Mouse (Mus musculus) heart, postnatal 4 days (tissue): Measurements from ENCODE around the gene Sdhc. TPM values are rescaled to one million over a fixed set of nuclear protein-coding genes. Genes with fewer than 3 reads are reported as not detected.
"Not testable (repeated sequence)": the region's sequence is repeated elsewhere in the genome, so short reads cannot be mapped to it uniquely, and the experiment has no call there.

Experiments used
- DNase-seq: peaks from one replicate; pipeline ENCODE4 v3.0.0; 2021
- total RNA-seq, 2 experiments: library from RNA; stranded (reverse); gene quantifications; 2 replicates each; pipeline ENCODE4 v1.2.3; 2021

The Sdhc gene
- total RNA-seq, 2 experiments from 2014 or later, result 847 to 901 TPM

GRCm38 (mm10) chr1:171165629-171166345 is 15.4 kb upstream of the Sdhc start:
- DNase-seq, result no peak

GRCm38 (mm10) chr1:171164258-171164657 is 13.9 kb upstream of the Sdhc start:
- DNase-seq, result peak; percentile 35

- no peak for DNase-seq
Measured at GRCm38 (mm10) chr1:171162526-171162925, 12.1 kb upstream of the Sdhc start.

GRCm38 (mm10) chr1:171159485-171159975 is 9.1 kb upstream of the Sdhc start:
- DNase-seq, result no peak

- DNase-seq, result no peak
Measured at GRCm38 (mm10) chr1:171157965-171158364, 7.6 kb upstream of the Sdhc start.

GRCm38 (mm10) chr1:171156644-171157043 is 6.2 kb upstream of the Sdhc start:
- no peak for DNase-seq

GRCm38 (mm10) chr1:171151966-171152365 is 1.6 kb upstream of the Sdhc start:
- no peak for DNase-seq

GRCm38 (mm10) chr1:171150838-171151391 is 512 bp upstream of the Sdhc start:
- DNase-seq, result peak; percentile 29

GRCm38 (mm10) chr1:171142981-171143380 is 7.4 kb downstream of the Sdhc start:
- DNase-seq, result not testable (repeated sequence)

- not testable (repeated sequence) for DNase-seq
Measured at GRCm38 (mm10) chr1:171137486-171138155, 12.8 kb downstream of the Sdhc start.

GRCm38 (mm10) chr1:171135600-171135999 is 14.8 kb downstream of the Sdhc start:
- no peak for DNase-seq

- DNase-seq, result no peak
Measured at GRCm38 (mm10) chr1:171130971-171131370, 19.4 kb downstream of the Sdhc start.

- DNase-seq, result no peak
Measured at GRCm38 (mm10) chr1:171129251-171129650, 21.2 kb downstream of the Sdhc start.

- no peak for DNase-seq
Measured at GRCm38 (mm10) chr1:171124398-171124797, 26.0 kb downstream of the Sdhc start.

GRCm38 (mm10) chr1:171122932-171123331 is 27.5 kb downstream of the Sdhc start:
- DNase-seq, result peak; percentile 24

- DNase-seq, result no peak
Measured at GRCm38 (mm10) chr1:171121839-171122238, 28.6 kb downstream of the Sdhc start.

GRCm38 (mm10) chr1:171120893-171121292 is 29.5 kb downstream of the Sdhc start:
- DNase-seq, result no peak

GRCm38 (mm10) chr1:171119405-171119804 is 31.0 kb downstream of the Sdhc start:
- DNase-seq, result no peak

- DNase-seq, result no peak
Measured at GRCm38 (mm10) chr1:171118996-171119395, 31.4 kb downstream of the Sdhc start.

GRCm38 (mm10) chr1:171118269-171118684 is 32.1 kb downstream of the Sdhc start:
- peak; percentile 70 for DNase-seq

- no peak for DNase-seq
Measured at GRCm38 (mm10) chr1:171116280-171116679, 34.1 kb downstream of the Sdhc start.

- peak; percentile 86 for DNase-seq
Measured at GRCm38 (mm10) chr1:171113873-171114299, 36.5 kb downstream of the Sdhc start, which contains the start of gene Cfap126. Gene Cfap126, plus strand, starts transcription at chr1:171113918.

- DNase-seq, result no peak
Measured at GRCm38 (mm10) chr1:171112986-171113385, 37.4 kb downstream of the Sdhc start.
